Mouse (Mus musculus) lung, embryonic 15.5 days (tissue): ENCODE measurements around the gene Pabpc4. TPM values are rescaled to one million over a fixed set of nuclear protein-coding genes. Genes with fewer than 3 reads are reported as not detected.

ENCODE experiments used
- ATAC-seq: fragments of 200-750 bp; cut with Nextera tagmentation; 2 replicates; pipeline ENCODE4 v1.8.0; 2017; ENCODE audit warnings: moderate number of reproducible peaks, borderline replicate concordance; ENCODE audit not compliant: low FRiP score, low TSS enrichment; ENCODE audit errors: extremely low read depth
- H3K27ac ChIP-seq: fragments of 300-500 bp; sonication (generic); 2 replicates; pipeline ENCODE4 v1.5.1; 2015; ENCODE audit warnings: moderate library complexity, mild to moderate bottlenecking, inconsistent platforms
- H3K27me3 ChIP-seq: fragments of 300-500 bp; sonication (generic); 2 replicates; pipeline ENCODE4 v1.6.1; 2015; ENCODE audit warnings: inconsistent platforms
- H3K36me3 ChIP-seq: fragments of 300-500 bp; sonication (generic); 2 replicates; pipeline ENCODE4 v1.6.1; 2015; ENCODE audit warnings: inconsistent platforms
- H3K4me1 ChIP-seq: fragments of 300-500 bp; sonication (generic); 2 replicates; pipeline ENCODE4 v1.6.1; 2015; ENCODE audit warnings: inconsistent platforms
- H3K4me2 ChIP-seq: fragments of 300-500 bp; sonication (generic); 2 replicates; pipeline ENCODE4 v1.6.1; 2015; ENCODE audit warnings: inconsistent platforms, mild to moderate bottlenecking, moderate library complexity
- H3K4me3 ChIP-seq: fragments of 300-500 bp; sonication (generic); 2 replicates; pipeline ENCODE4 v1.5.1; 2015; ENCODE audit warnings: mild to moderate bottlenecking, inconsistent platforms
- H3K9ac ChIP-seq: fragments of 300-500 bp; sonication (generic); 2 replicates; pipeline ENCODE4 v1.6.1; 2015; ENCODE audit warnings: inconsistent platforms
- H3K9me3 ChIP-seq: fragments of 300-500 bp; sonication (generic); 2 replicates; pipeline ENCODE4 v1.6.1; 2016; ENCODE audit warnings: inconsistent platforms
- WGBS: fragments of 180-500 bp; shearing (Covaris S2); methylation state at CpG from one replicate; pipeline ENCODE4 v1.1.7; 2015; 5-methylcytosine and 5-hydroxymethylcytosine counted together
- polyA plus RNA-seq: library from polyadenylated mRNA; unstranded; fragments of >200 nt; fragmentation: Nextera tagmentation; extraction: Ambion mirVana; gene quantifications from 2 replicates; pipeline ENCODE4 v1.2.1, GENCODE M21; 2015

Gene Pabpc4
- polyA plus RNA-seq, 1 experiment from 2014 or later: 32.8 TPM

DNA sequence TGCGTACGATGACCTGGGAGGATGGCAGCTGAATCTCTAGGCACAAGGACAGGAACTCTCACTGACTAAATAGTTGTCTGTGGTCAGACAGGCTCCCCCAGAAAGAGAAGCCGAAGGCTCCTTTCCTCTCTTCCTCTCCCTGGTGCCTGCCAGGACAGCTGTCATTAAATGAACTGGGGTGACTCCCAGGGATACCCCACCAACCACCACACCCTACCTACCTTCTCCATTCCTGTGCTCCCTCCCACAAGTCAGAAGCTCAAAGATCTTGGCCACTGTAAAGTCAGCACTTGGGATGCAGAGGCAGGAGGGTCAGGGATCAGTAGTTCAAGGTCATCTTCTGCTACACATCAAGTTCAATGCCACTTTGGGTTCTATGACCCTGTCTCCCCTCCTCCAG, 29.3 kb upstream of the Pabpc4 start:
- H3K4me1 ChIP-seq: peaks cover 44% of the 10 kb centered on the region
- H3K9ac ChIP-seq: no peak overlapping the region
- no peaks in the 10 kb centered on the region for H3K9me3 ChIP-seq
- 55% methylated on average over 3 of the region's 3 CpGs for WGBS
- peak overlapping the region; percentile 94; the same call in 1 of the 2 replicates for H3K4me2 ChIP-seq
- H3K4me3 ChIP-seq: no peak overlapping the region
- H3K36me3 ChIP-seq: no peaks in the 10 kb centered on the region
- H3K27me3 ChIP-seq: peaks cover 34% of the 10 kb centered on the region
- ATAC-seq: no peak
- no peak overlapping the region for H3K27ac ChIP-seq

GRCm38 (mm10) chr4:123233492-123234084, 28.6 kb upstream of the Pabpc4 start, which contains the start of gene Heyl:
Gene Heyl, plus strand, starts transcription at chr4:123233556.
- Histone ChIP-seq H3K27me3 (peaks cover 40% of the 10 kb centered on the region), H3K9ac (peak within 1 kb of the TSS; percentile 32), H3K4me3 (peak within 1 kb of the TSS; percentile 47), H3K36me3 (no peaks in the 10 kb centered on the region), H3K9me3 (no peaks in the 10 kb centered on the region), H3K27ac (peak within 1 kb of the TSS; percentile 15; the same call in 1 of the 2 replicates), H3K4me1 (peaks cover 41% of the 10 kb centered on the region), H3K4me2 (peak within 1 kb of the TSS; percentile 94)
- 2% methylated on average over 47 of the region's 52 CpGs for WGBS
- peak; percentile 35 for ATAC-seq

DNA sequence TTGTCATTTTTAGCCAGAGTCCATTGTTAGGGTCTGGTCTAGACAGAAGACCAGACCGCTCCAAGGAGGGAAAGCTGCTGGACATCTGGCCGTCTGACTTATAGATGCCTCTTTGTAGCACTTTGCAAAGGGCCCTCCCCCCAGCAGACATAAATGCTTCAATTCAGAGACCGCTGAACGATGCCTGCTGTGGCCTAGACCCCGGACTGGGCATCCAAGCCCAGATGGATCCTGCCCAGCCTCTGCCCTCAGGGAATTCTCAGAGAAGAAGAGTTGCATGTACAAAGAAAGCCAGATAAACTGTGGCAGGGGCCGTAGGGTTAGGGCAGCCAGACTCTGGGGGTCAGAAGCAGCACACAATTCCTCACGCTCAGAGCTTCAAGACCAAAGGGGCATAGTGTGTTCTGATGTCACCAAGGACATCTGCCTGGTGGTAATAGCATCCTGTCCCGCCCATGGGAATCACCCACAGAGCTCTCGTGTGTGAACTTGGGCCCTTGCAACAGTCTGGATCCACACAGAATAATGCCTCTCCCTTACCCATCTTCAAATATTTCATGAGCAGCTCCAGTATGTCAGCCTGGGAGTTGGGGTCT, 26.2 kb upstream of the Pabpc4 start:
- Histone ChIP-seq H3K36me3 (no peaks in the 10 kb centered on the region), H3K9ac (no peak overlapping the region), H3K4me3 (peak overlapping the region; percentile 47), H3K27ac (peak overlapping the region; percentile 57), H3K4me2 (peak overlapping the region; percentile 94), H3K27me3 (peaks cover 63% of the 10 kb centered on the region), H3K9me3 (no peaks in the 10 kb centered on the region), H3K4me1 (peaks cover 45% of the 10 kb centered on the region)
- no peak for ATAC-seq
- 68% methylated on average over 9 of the region's 9 CpGs for WGBS

DNA sequence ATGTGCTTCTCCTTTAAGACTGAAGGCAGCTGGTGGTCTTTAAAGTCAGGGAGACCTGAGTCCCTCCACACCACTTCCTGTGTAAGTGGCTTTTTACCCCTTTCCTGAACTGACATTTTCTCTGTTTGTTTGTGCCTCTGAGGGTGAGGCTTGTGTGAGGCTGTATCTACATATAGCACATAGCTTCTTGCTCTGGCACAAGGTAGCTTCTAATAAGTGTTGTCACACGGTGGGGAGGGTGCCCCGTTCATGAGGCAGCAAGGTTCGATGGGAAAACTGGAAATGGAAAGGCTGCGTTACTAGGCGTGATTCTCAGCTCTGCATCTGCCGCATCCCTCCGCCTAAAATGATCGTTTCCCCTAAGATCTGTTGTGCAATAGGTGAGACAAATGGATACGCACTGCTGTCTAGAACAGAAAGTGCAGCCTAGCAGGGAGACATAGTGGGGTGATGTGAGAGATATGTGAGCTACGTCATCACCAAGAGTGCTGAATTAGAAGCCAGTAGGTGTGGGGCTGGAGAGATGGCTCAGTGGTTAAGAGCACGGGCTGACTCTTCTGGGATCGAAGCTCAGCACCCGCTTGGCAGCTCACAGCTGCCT, 25.6 kb upstream of the Pabpc4 start:
- peaks cover 45% of the 10 kb centered on the region for H3K4me1 ChIP-seq
- H3K9ac ChIP-seq: no peak overlapping the region

GRCm38 (mm10) chr4:123237386-123238266, 24.5 kb upstream of the Pabpc4 start:
- Histone ChIP-seq H3K27ac (peak overlapping the region; percentile 57), H3K9me3 (no peaks in the 10 kb centered on the region), H3K4me1 (peaks cover 45% of the 10 kb centered on the region), H3K9ac (no peak overlapping the region), H3K36me3 (no peaks in the 10 kb centered on the region), H3K27me3 (peaks cover 60% of the 10 kb centered on the region), H3K4me3 (no peak overlapping the region), H3K4me2 (peak overlapping the region; percentile 94)
- ATAC-seq: peak; percentile 16; the same call in 1 of the 2 replicates
- 51% methylated on average over 6 of the region's 6 CpGs for WGBS

More for the DNA sequence above, 25.6 kb upstream of the Pabpc4 start:
- no peak for ATAC-seq
- 53% methylated on average over 13 of the region's 13 CpGs for WGBS
- Histone ChIP-seq H3K9me3 (no peaks in the 10 kb centered on the region), H3K27me3 (peaks cover 66% of the 10 kb centered on the region), H3K27ac (peak overlapping the region; percentile 57), H3K4me2 (peak overlapping the region; percentile 94), H3K4me3 (peak overlapping the region; percentile 47), H3K36me3 (no peaks in the 10 kb centered on the region)

DNA sequence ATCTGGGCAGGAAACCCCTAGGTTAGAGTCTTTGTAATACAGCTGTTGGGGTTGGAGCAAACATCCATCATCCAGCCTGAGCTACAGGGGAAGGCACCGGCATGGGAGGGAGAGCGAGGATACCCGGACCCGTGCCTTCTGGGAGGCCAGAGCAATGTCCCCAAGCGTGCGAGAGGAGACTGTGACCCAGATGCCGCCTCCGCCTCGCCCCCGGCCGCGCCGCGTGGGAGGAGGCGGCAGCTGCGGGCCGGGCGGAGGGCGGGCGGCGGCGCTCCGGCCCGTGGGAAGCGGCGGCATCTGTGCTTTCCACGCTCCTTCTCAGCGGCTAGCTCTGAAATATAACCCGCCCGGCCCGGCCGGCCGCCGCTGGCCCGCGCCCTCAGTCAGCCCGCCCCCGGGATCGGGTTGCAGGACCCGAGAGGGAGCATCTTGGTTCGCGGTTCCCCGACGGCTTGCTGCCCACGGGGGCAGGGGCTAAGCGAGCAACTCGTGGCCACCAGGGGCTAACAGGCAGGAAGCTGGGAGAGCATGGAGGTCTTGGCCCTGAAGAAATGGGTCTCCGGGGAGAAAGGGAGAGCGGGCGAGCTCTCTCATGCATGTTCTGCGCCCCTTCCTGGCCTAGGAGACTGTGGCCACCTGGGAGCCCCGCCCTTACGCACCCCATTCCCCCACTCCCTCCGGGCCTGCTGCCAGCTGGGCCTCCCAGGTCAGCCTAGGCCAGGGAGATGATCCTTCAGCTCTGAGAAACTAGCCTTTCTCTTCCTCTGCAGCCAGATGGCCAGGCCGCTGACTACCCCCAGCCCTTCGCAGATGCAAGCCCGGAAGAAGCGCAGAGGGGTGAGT, 22.6 kb upstream of the Pabpc4 start:
- Histone ChIP-seq H3K27ac (peak overlapping the region; percentile 57), H3K36me3 (no peaks in the 10 kb centered on the region), H3K4me2 (peak overlapping the region; percentile 60), H3K9ac (peak overlapping the region; percentile 20), H3K9me3 (no peaks in the 10 kb centered on the region), H3K4me1 (peaks cover 31% of the 10 kb centered on the region), H3K4me3 (peak overlapping the region; percentile 34), H3K27me3 (peaks cover 50% of the 10 kb centered on the region)
- peak; percentile 62 for ATAC-seq
- 4% methylated on average over 56 of the region's 58 CpGs for WGBS

GRCm38 (mm10) chr4:123246221-123246620, 15.9 kb upstream of the Pabpc4 start:
- Histone ChIP-seq H3K27ac (peak overlapping the region; percentile 55; the same call in 1 of the 2 replicates), H3K36me3 (no peaks in the 10 kb centered on the region), H3K9ac (no peak overlapping the region), H3K9me3 (no peaks in the 10 kb centered on the region), H3K4me1 (peaks cover 34% of the 10 kb centered on the region), H3K27me3 (peaks cover 11% of the 10 kb centered on the region; the same call in 1 of the 2 replicates), H3K4me3 (no peak overlapping the region), H3K4me2 (no peak overlapping the region)
- ATAC-seq: no peak
- 78% methylated on average over 7 of the region's 7 CpGs for WGBS

DNA sequence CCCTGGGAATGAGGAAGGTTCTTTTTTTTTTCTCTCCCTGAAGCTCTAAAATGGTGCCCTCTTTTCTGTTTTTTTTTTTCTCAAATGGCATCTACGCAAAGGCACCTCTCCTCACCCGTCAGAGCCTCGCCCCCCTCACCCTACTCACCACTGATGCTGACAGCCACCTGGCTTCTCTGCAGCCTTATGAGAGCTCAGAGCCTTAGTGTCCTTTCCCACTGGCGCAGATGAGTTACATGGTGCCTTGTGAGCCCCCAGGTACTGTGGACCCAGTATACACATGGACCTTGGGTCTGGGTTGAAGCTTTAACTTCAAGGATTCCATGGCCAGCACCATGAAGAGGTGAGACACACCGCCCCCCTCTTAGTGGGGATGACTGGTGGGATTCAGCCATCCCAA, 15.5 kb upstream of the Pabpc4 start:
- 80% methylated on average over 5 of the region's 5 CpGs for WGBS
- H3K9ac ChIP-seq: no peak overlapping the region
- no peaks in the 10 kb centered on the region for H3K36me3 ChIP-seq
- peaks cover 34% of the 10 kb centered on the region for H3K4me1 ChIP-seq
- H3K27me3 ChIP-seq: peaks cover 8% of the 10 kb centered on the region; the same call in 1 of the 2 replicates
- no peak overlapping the region for H3K4me2 ChIP-seq
- peak; percentile 3; the same call in 1 of the 2 replicates for ATAC-seq
- peak overlapping the region; percentile 55 for H3K27ac ChIP-seq
- H3K4me3 ChIP-seq: no peak overlapping the region
- no peaks in the 10 kb centered on the region for H3K9me3 ChIP-seq

DNA sequence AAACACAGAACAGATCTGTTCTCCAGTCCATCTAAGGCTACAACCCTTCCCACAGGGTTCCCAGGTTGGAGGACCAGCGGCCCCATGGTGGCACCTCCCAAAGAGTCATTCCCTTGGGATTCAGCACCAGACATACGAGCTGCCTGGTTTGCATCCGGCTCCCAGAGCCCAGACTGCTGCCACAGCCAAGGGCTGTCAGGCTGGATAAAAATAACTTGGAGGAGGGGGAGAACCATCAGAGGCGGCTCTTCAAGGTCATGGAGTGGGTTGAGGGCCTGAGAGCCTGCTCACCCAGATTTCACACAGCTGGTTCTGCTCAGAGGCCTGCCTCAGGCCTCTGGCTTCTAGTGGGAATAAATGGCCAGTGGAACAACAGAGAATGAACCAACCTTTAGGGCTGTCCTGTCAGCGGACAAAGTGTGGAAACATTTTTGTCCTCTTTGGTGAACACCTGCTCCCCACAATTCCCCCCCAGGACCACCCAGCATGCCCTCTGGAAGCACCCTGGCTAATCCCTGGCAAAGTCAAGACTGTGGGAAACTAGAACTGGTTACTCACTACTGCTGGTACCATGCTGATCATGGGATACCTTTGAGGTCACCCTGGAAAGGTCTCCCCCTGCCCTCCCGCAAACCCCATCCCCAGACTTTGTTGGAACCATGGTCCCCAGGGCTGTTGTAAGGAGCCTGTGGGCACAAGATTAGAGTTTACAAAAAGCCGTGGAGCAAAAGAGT, 14.8 kb upstream of the Pabpc4 start:
- H3K27me3 ChIP-seq: peaks cover 8% of the 10 kb centered on the region; the same call in 1 of the 2 replicates
- WGBS: 27% methylated on average over 7 of the region's 7 CpGs
- H3K9ac ChIP-seq: no peak overlapping the region
- H3K4me1 ChIP-seq: peaks cover 40% of the 10 kb centered on the region
- no peak overlapping the region for H3K4me3 ChIP-seq
- ATAC-seq: peak; percentile 81
- H3K4me2 ChIP-seq: no peak overlapping the region
- H3K9me3 ChIP-seq: no peaks in the 10 kb centered on the region
- H3K36me3 ChIP-seq: no peaks in the 10 kb centered on the region
- H3K27ac ChIP-seq: peak overlapping the region; percentile 55

DNA sequence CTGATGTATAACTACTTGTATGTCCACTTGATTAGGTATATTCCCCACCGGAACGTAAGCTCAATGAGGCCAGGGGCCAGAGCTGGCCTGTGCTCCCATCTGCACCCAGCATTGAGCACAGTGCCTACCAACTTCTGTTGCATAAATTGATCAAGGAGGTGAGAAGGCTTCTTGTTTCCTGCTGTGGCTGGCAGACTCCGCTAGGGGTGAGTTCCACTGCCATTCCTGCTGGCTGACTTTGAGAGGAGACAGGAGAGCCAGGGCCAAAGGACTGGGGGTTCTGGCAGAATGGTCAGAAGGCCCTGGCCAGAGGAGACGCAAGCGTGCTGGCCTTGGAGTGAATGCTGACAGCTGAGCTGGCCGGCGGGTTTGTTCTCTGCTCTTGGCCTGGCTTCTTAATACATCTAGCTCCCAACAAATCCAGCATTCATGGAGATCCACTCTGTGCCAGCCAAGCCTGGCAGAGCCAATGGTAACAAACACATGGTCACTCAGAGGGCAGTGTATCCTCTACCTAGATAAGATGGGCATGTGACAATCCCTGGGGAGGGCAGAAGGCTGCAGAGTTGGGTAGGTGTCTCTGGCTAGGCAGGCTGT, 13.1 kb upstream of the Pabpc4 start:
- H3K36me3 ChIP-seq: no peaks in the 10 kb centered on the region
- ATAC-seq: 0 out of 2 replicates have a peak, but pooled peaks have one; percentile 7
- no peaks in the 10 kb centered on the region for H3K27me3 ChIP-seq
- no peaks in the 10 kb centered on the region for H3K9me3 ChIP-seq
- H3K27ac ChIP-seq: no peak overlapping the region
- peaks cover 40% of the 10 kb centered on the region for H3K4me1 ChIP-seq
- 55% methylated on average over 7 of the region's 7 CpGs for WGBS
- H3K4me2 ChIP-seq: no peak overlapping the region
- no peak overlapping the region for H3K9ac ChIP-seq
- H3K4me3 ChIP-seq: no peak overlapping the region
